Mouse (Mus musculus): Measurements from ENCODE around the gene Fhod1.

DNA sequence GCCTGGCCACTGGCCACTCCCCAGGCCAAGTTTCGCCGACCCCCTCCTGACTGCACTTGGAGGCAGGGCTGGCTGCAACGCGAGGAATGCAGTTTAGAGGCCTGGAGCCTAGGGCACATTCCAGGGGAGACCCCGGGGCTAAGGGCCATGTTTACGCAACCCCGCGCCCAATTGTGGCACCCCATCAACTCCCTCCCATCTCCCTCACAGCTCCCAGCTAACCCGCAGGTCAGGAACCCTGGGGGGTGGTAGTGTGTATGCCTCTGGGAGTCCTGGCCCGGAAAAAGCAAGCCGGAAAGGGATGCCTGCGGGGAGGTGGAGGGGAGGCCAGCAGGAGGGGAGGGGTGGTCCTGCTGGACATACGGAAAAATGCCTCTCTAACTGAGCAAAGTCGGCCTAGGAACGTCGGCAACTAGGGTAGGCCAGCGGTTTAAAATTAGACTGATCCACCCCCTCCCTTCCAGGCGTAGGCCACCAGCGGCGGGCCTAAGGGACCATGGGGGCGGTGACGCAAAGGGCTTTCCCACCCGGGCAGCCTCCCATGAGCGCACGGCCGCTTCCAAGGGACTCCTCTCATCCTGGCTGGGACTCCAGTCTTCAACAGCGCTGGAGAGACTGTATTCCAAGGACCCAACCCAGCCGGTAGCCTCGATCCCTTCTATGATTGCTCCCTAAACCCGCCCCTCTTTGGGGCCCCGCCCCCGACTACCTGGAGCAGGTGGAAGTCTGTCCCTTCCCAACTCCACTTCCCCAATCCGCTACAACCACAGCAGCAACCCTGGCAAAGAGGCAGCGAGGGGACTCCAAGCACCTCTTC, 934 bp downstream of the Fhod1 start:
- TF ChIP-seq CTCF (IDR thresholded peaks at IDR 0.05; ENCODE audit: low read depth, low read length) (no peak), TAL1 (conservative IDR thresholded peaks at IDR 0.05; ENCODE audit: low read depth, low read length) (no peak), GATA1 (IDR thresholded peaks at IDR 0.05; ENCODE audit: borderline replicate concordance, low read length) (no peak), POLR2AphosphoS5 (IDR thresholded peaks at IDR 0.05; ENCODE audit: insufficient replicate concordance, low read depth, low read length) (no peak)

All from G1E (cell line).